Mouse (Mus musculus): ENCODE data around the gene Micall1. TPM values are rescaled to one million over a fixed set of nuclear protein-coding genes. Genes with fewer than 3 reads are reported as not detected.
A peak's percentile ranks its signal among the peaks of the same experiment; 100 is the strongest.

The Micall1 gene
- polyA plus RNA-seq, 1 experiment from 2014 or later: 5.2 TPM

GRCm38 (mm10) chr15:79134496-79135270, 26.0 kb downstream of the Micall1 start:
- Histone ChIP-seq H3K27ac (ENCODE audit: low read length) (no peak overlapping the region), H3K4me2 (ENCODE audit: low read depth, low read length) (no peak overlapping the region)

DNA sequence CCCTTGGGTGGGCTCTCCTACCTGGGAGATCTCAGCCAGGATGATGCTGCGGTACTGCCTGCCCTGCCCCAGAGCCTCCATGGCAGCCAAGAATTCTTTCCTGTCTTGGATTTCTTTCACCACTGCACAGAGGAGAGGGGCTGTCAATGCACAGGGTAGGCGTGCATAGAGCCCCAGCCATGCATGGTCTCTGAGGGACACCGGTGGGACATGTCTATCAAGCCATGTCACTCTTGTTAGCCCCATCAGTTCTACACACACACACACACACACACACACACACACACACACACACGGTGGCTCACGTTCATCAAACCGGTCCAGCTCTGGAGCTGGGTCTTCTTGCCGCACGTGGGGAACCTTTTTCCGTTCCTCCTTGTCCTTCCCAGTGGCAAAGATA, 26.6 kb downstream of the Micall1 start:
- H3K4me2 ChIP-seq (ENCODE audit: low read depth, low read length): no peak overlapping the region
- 77% methylated on average over 9 of the region's 9 CpGs for WGBS
- H3K27me3 ChIP-seq (replicated peaks; ENCODE audit: control insufficient read depth, insufficient read depth, low read length): no peaks in the 10 kb centered on the region
- no peak for ATAC-seq
- H3K36me3 ChIP-seq (ENCODE audit: control insufficient read depth, insufficient read depth, low read length): peaks cover 4% of the 10 kb centered on the region; the same call in 1 of the 2 replicates
- no peak overlapping the region for H3K9ac ChIP-seq (ENCODE audit: low read depth, low read length)
- H3K4me3 ChIP-seq (ENCODE audit: low read length): no peak overlapping the region
- no peaks in the 10 kb centered on the region for H3K4me1 ChIP-seq (ENCODE audit: control insufficient read depth, insufficient read depth, low read length)
- H3K27ac ChIP-seq (ENCODE audit: low read length): no peak overlapping the region
- H3K9me3 ChIP-seq (ENCODE audit: control insufficient read depth, low read length): no peaks in the 10 kb centered on the region

More at GRCm38 (mm10) chr15:79134496-79135270, 26.0 kb downstream of the Micall1 start:
- Histone ChIP-seq H3K9me3 (ENCODE audit: control insufficient read depth, low read length) (no peaks in the 10 kb centered on the region), H3K36me3 (ENCODE audit: control insufficient read depth, insufficient read depth, low read length) (peaks cover 9% of the 10 kb centered on the region; the same call in 1 of the 2 replicates), H3K4me3 (ENCODE audit: low read length) (no peak overlapping the region), H3K4me1 (ENCODE audit: control insufficient read depth, insufficient read depth, low read length) (no peaks in the 10 kb centered on the region), H3K27me3 (replicated peaks; ENCODE audit: control insufficient read depth, insufficient read depth, low read length) (no peaks in the 10 kb centered on the region), H3K9ac (ENCODE audit: low read depth, low read length) (no peak overlapping the region)
- 84% methylated on average over 9 of the region's 9 CpGs for whole genome bisulfite sequencing
- ATAC-seq: no peak

- Histone ChIP-seq H3K4me2 (ENCODE audit: low read depth, low read length) (no peak overlapping the region), H3K27me3 (replicated peaks; ENCODE audit: control insufficient read depth, insufficient read depth, low read length) (no peaks in the 10 kb centered on the region), H3K36me3 (ENCODE audit: control insufficient read depth, insufficient read depth, low read length) (peaks cover 4% of the 10 kb centered on the region; the same call in 1 of the 2 replicates), H3K9me3 (ENCODE audit: control insufficient read depth, low read length) (no peaks in the 10 kb centered on the region), H3K4me3 (ENCODE audit: low read length) (no peak overlapping the region), H3K9ac (ENCODE audit: low read depth, low read length) (no peak overlapping the region), H3K4me1 (ENCODE audit: control insufficient read depth, insufficient read depth, low read length) (0 out of 2 replicates have a peak, but pooled peaks cover 4% of the 10 kb centered on the region), H3K27ac (ENCODE audit: low read length) (no peak overlapping the region)
- 66% methylated on average over 11 of the region's 11 CpGs for WGBS
- ATAC-seq: no peak
These were observed 27.3 kb downstream of the Micall1 start for GRCm38 (mm10) chr15:79135783-79136575.

GRCm38 (mm10) chr15:79139640-79140039, 30.9 kb downstream of the Micall1 start:
- ATAC-seq: no peak
- no peak overlapping the region for H3K27ac ChIP-seq (ENCODE audit: low read length)
- WGBS: 64% methylated on average over 10 of the region's 10 CpGs
- H3K27me3 ChIP-seq (replicated peaks; ENCODE audit: control insufficient read depth, insufficient read depth, low read length): no peaks in the 10 kb centered on the region
- no peak overlapping the region for H3K4me3 ChIP-seq (ENCODE audit: low read length)
- H3K9me3 ChIP-seq (ENCODE audit: control insufficient read depth, low read length): no peaks in the 10 kb centered on the region
- H3K9ac ChIP-seq (ENCODE audit: low read depth, low read length): no peak overlapping the region
- no peaks in the 10 kb centered on the region for H3K36me3 ChIP-seq (ENCODE audit: control insufficient read depth, insufficient read depth, low read length)
- H3K4me1 ChIP-seq (ENCODE audit: control insufficient read depth, insufficient read depth, low read length): peaks cover 22% of the 10 kb centered on the region
- no peak overlapping the region for H3K4me2 ChIP-seq (ENCODE audit: low read depth, low read length)

GRCm38 (mm10) chr15:79140866-79141565, 32.3 kb downstream of the Micall1 start, which contains the start of the genes Polr2f and 1700088E04Rik:
Polr2f (plus strand) TSS chr15:79141009.
1700088E04Rik (minus strand) TSS chr15:79141253.
- no peaks in the 10 kb centered on the region for H3K36me3 ChIP-seq (ENCODE audit: control insufficient read depth, insufficient read depth, low read length)
- ATAC-seq: peak; percentile 93
- H3K4me2 ChIP-seq (ENCODE audit: low read depth, low read length): peak within 1 kb of the TSS; percentile 90
- peaks cover 22% of the 10 kb centered on the region for H3K4me1 ChIP-seq (ENCODE audit: control insufficient read depth, insufficient read depth, low read length)
- H3K9me3 ChIP-seq (ENCODE audit: control insufficient read depth, low read length): no peaks in the 10 kb centered on the region
- peak within 1 kb of the TSS; percentile 72 for H3K9ac ChIP-seq (ENCODE audit: low read depth, low read length)
- H3K27me3 ChIP-seq (replicated peaks; ENCODE audit: control insufficient read depth, insufficient read depth, low read length): no peaks in the 10 kb centered on the region
- under 1% methylated on average over 57 of the region's 57 CpGs for whole genome bisulfite sequencing
- H3K4me3 ChIP-seq (ENCODE audit: low read length): peak within 1 kb of the TSS; percentile 60
- 0 out of 2 replicates have a peak within 1 kb of the TSS, but pooled peaks have one; percentile 55 for H3K27ac ChIP-seq (ENCODE audit: low read length)

- peak overlapping the region; percentile 72 for H3K9ac ChIP-seq (ENCODE audit: low read depth, low read length)
- no peaks in the 10 kb centered on the region for H3K27me3 ChIP-seq (replicated peaks; ENCODE audit: control insufficient read depth, insufficient read depth, low read length)
- under 1% methylated on average over 7 of the region's 7 CpGs for WGBS
- 0 out of 2 replicates have a peak, but pooled peaks cover 1% of the 10 kb centered on the region for H3K36me3 ChIP-seq (ENCODE audit: control insufficient read depth, insufficient read depth, low read length)
- H3K27ac ChIP-seq (ENCODE audit: low read length): 0 out of 2 replicates have a peak overlapping the region, but pooled peaks have one; percentile 55
- H3K4me1 ChIP-seq (ENCODE audit: control insufficient read depth, insufficient read depth, low read length): peaks cover 22% of the 10 kb centered on the region
- H3K4me3 ChIP-seq (ENCODE audit: low read length): peak overlapping the region; percentile 60
- peak; percentile 43; the same call in 1 of the 2 replicates for ATAC-seq
- H3K4me2 ChIP-seq (ENCODE audit: low read depth, low read length): peak overlapping the region; percentile 85
- no peaks in the 10 kb centered on the region for H3K9me3 ChIP-seq (ENCODE audit: control insufficient read depth, low read length)
These were observed 32.8 kb downstream of the Micall1 start for GRCm38 (mm10) chr15:79141566-79141917.

DNA sequence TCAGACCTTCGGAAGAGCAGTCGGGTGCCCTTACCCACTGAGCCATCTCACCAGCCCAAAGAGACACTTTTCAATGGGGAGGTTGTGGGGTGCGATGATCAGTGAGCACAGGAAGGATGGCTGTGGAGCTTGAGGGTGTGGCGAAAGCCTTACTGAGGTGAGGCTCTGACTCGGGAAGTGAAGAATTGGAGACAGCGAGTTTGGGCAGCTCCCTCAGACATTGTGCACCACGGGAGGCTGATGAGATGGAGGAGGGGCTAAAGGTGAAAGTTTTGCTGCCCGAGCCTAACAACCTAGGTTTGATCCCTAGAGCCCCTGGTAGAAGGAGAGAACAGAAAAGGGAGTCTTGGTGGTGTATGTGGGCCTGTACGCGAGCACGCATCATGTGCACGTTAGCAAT, 34.6 kb downstream of the Micall1 start:
- 88% methylated on average over 12 of the region's 12 CpGs for WGBS
- peaks cover 11% of the 10 kb centered on the region; the same call in 1 of the 2 replicates for H3K36me3 ChIP-seq (ENCODE audit: control insufficient read depth, insufficient read depth, low read length)
- no peak overlapping the region for H3K4me3 ChIP-seq (ENCODE audit: low read length)
- H3K4me1 ChIP-seq (ENCODE audit: control insufficient read depth, insufficient read depth, low read length): peaks cover 22% of the 10 kb centered on the region
- no peaks in the 10 kb centered on the region for H3K9me3 ChIP-seq (ENCODE audit: control insufficient read depth, low read length)
- no peak overlapping the region for H3K9ac ChIP-seq (ENCODE audit: low read depth, low read length)
- no peak overlapping the region for H3K27ac ChIP-seq (ENCODE audit: low read length)
- ATAC-seq: no peak
- no peak overlapping the region for H3K4me2 ChIP-seq (ENCODE audit: low read depth, low read length)
- H3K27me3 ChIP-seq (replicated peaks; ENCODE audit: control insufficient read depth, insufficient read depth, low read length): no peaks in the 10 kb centered on the region

DNA sequence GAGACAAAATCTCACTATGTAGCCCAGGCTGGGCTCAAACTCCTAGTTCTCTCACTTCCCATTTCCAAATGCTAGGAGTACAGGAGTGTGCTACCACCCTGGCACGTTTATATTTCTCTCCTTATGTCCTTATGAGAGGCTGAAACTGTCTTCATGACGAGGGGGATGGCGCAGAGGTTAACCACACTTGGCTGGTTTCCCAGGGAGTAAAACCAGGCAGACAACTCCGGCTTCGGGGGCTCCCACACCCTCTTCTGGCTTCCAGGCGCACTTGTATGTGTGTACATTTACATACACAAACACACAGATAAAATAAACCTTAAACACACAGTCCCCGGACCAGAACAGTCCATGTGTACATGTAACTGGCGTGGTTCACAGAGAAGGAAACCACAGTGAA, 35.3 kb downstream of the Micall1 start:
- Histone ChIP-seq H3K4me1 (ENCODE audit: control insufficient read depth, insufficient read depth, low read length) (peaks cover 22% of the 10 kb centered on the region), H3K27ac (ENCODE audit: low read length) (no peak overlapping the region), H3K9me3 (ENCODE audit: control insufficient read depth, low read length) (no peaks in the 10 kb centered on the region), H3K4me2 (ENCODE audit: low read depth, low read length) (no peak overlapping the region), H3K4me3 (ENCODE audit: low read length) (no peak overlapping the region), H3K9ac (ENCODE audit: low read depth, low read length) (no peak overlapping the region; the same call in 1 of the 2 replicates), H3K36me3 (ENCODE audit: control insufficient read depth, insufficient read depth, low read length) (peaks cover 11% of the 10 kb centered on the region; the same call in 1 of the 2 replicates), H3K27me3 (replicated peaks; ENCODE audit: control insufficient read depth, insufficient read depth, low read length) (no peaks in the 10 kb centered on the region)
- 54% methylated on average over 8 of the region's 8 CpGs for whole genome bisulfite sequencing
- ATAC-seq: no peak
